Mouse (Mus musculus) thymus, adult 2 months (tissue): ENCODE data around the gene 1700037H04Rik.

Experiments used
- CTCF ChIP-seq: fragments of 200-500 bp; IDR thresholded peaks from 2 replicates; pipeline ENCODE4 v1.5.1; 2012; ENCODE audit warnings: mild to moderate bottlenecking, control low read depth, low read length, moderate library complexity, borderline replicate concordance; ENCODE audit not compliant: control insufficient read depth, poor library complexity, insufficient read depth; ENCODE audit errors: extremely low read depth
- POLR2A ChIP-seq: fragments of 200-500 bp; IDR thresholded peaks from 2 replicates; pipeline ENCODE4 v1.6.1; 2012; ENCODE audit warnings: mild to moderate bottlenecking, low read length, control low read depth, moderate library complexity; ENCODE audit not compliant: control insufficient read depth, poor library complexity, insufficient read depth; ENCODE audit errors: extremely low read depth

- TF ChIP-seq CTCF (no peak), POLR2A (no peak)
Observed at GRCm38 (mm10) chr2:131132111-131132888, 27.6 kb downstream of the 1700037H04Rik start.
